Mouse (Mus musculus) left cerebral cortex, adult 2 months (tissue): ENCODE results near the gene Gsn. TPM values are rescaled to one million over a fixed set of nuclear protein-coding genes. Genes with fewer than 3 reads are reported as not detected.

Source experiments
- DNase-seq, 2 experiments: peaks; one replicate each; pipeline ENCODE4 v3.0.0; 2021 to 2022; ENCODE audit warnings: low spot score in 2 of 2, mixed read lengths in 1 of 2; ENCODE audit errors: extremely low spot score in 1 of 2
- H3K27ac ChIP-seq: fragments of 200-600 bp; 2 replicates; pipeline ENCODE4 v1.8.1; 2022
- H3K4me3 ChIP-seq: fragments of 200-600 bp; 2 replicates; pipeline ENCODE4 v1.8.1; 2022
- CTCF ChIP-seq: fragments of 200-600 bp; IDR thresholded peaks from 2 replicates; pipeline ENCODE4 v1.8.1; 2022; ENCODE audit warnings: antibody characterized with exemption, mild to moderate bottlenecking, moderate library complexity
- intact Hi-C: fragments of 180-260 bp; cut with DNase I; formaldehyde crosslinking; loops from one replicate; pipeline ENCODE4 v1.15.1; 2025
- total RNA-seq, 2 experiments: library from RNA; stranded (reverse); gene quantifications; 2 replicates each; pipeline ENCODE4 v1.2.3; 2021

Gsn gene
- total RNA-seq, 2 experiments from 2014 or later = 37.6 to 38.2 TPM

GRCm38 (mm10) chr2:35256932-35257331 lies 752 bp downstream of the Gsn start:
- Histone ChIP-seq H3K4me3 (peak overlapping the region; percentile 81), H3K27ac (no peak overlapping the region)
- intact Hi-C loops = no loop called here
- no peak for TF ChIP-seq CTCF
- DNase-seq = no peak

DNA sequence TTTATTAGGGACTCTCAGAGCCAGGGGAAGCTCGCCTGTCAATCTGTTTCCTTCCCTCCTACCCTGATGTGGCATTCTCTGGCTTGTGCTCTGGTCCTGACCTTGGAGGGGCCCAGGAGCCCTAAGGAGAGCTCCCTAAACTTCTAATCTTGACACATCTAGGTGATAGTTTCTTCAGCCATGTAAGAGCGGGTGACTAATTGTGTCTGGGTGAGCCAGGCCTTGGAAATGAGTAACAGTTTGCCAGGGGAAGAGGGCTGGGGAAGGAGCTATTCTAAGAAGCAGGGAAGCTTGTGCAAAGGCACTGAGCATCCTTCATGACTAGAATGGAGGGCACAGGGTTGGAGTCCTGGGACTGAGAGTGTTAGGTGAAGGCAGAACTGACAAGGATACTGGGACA lies 1.7 kb downstream of the Gsn start:
- intact Hi-C loops = no loop called here

GRCm38 (mm10) chr2:35258590-35258989 lies 2.4 kb downstream of the Gsn start:
- intact Hi-C loops = no loop called here
- TF ChIP-seq CTCF = no peak

More for the DNA sequence above, 1.7 kb downstream of the Gsn start:
- Histone ChIP-seq H3K27ac (no peak overlapping the region), H3K4me3 (no peak overlapping the region)
- no peak for DNase-seq
- TF ChIP-seq CTCF = no peak

GRCm38 (mm10) chr2:35259338-35260080 lies 3.3 kb downstream of the Gsn start:
- Histone ChIP-seq H3K4me3 (no peak overlapping the region), H3K27ac (no peak overlapping the region)
- no peak for DNase-seq
- intact Hi-C loops = no loop called here
- no peak for TF ChIP-seq CTCF

More at GRCm38 (mm10) chr2:35258590-35258989, 2.4 kb downstream of the Gsn start:
- Histone ChIP-seq H3K27ac (no peak overlapping the region), H3K4me3 (no peak overlapping the region)
- DNase-seq = no peak

GRCm38 (mm10) chr2:35260291-35260690 lies 4.1 kb downstream of the Gsn start:
- Histone ChIP-seq H3K27ac (no peak overlapping the region), H3K4me3 (no peak overlapping the region)
- DNase-seq = no peak
- TF ChIP-seq CTCF = no peak
- intact Hi-C loops = no loop called here

DNA sequence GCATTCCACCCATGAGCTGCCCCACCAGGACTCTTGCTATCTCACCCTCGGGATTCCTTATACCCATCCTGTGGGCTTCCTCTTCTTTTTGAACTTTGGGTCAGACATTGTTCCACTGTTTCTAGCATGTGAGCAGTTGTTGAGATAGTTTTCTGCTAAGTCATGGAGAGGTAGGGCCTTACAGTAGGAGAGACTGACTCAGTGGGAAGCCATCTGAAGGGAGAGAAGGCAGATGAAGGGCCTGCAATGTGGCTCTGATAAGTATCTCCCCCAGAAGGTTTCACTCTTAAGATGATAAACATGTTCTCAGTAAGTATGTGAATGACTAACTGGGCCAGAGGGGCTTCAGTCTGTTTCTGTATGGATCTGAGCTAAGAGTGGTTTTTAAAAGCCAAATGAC lies 7.9 kb downstream of the Gsn start:
- intact Hi-C loops = no loop called here
- DNase-seq = no peak
- Histone ChIP-seq H3K4me3 (no peak overlapping the region), H3K27ac (no peak overlapping the region)
- no peak for TF ChIP-seq CTCF

DNA sequence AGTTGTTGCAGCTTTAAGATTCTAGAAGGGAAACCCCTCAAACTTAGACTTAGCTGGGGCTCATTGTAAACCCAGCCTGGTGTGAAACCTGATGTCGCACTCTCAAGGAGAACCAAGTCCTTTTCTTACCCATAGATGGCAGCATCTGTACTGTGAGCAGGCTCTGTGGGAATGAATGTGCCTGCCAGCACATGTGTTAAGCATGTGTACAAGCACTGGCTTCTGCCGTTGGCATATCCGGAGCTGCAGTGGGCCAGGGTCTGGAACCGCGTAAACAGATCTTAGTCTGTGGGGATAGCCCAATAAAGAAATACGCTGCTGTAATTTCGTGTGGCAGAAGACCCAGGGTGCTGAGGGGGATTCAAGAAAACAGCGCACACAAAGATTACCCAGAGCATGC lies 9.1 kb downstream of the Gsn start:
- Histone ChIP-seq H3K4me3 (no peak overlapping the region), H3K27ac (no peak overlapping the region; the same call in 1 of the 2 replicates)
- intact Hi-C loops = no loop called here
- DNase-seq = no peak
- TF ChIP-seq CTCF = peak; percentile 71

GRCm38 (mm10) chr2:35265775-35266174 lies 9.6 kb downstream of the Gsn start:
- no peak for DNase-seq
- Histone ChIP-seq H3K4me3 (no peak overlapping the region), H3K27ac (no peak overlapping the region; the same call in 1 of the 2 replicates)
- no peak for TF ChIP-seq CTCF
- intact Hi-C loops = no loop called here

DNA sequence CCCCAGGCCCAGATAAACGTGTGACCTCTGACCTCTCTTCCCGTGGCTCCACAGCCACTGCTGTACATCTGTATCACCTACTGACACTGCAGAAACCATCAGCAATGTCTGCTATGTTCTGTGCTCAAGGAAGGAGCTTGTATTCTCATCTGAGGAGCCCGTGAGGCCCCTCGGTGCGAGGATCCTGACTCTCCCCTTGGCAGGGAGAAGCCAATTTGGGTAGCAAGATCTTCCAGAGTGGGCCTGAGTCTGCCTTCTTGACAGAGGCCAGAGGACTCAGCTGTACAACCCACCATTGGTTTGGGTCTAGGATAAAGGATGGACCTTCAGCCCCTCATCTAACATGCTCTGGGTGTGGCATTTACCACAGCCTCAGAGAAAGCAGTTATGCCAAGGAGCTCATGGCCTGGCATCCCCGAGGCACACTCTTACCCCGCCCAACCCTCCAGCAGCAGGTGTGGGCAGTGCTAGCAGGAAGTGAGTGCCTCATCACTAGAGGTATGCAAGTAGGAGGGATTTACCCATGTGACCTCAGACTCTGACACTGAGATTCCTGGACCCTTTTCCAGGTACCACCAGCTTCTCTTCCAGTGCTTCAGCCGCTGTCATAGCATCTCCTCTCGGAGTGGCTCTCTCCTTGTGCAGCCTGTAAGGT lies 10.2 kb downstream of the Gsn start:
- TF ChIP-seq CTCF = no peak
- H3K4me3 ChIP-seq = no peak overlapping the region
- intact Hi-C loops = no loop called here
- H3K27ac ChIP-seq = no peak overlapping the region
- no peak for DNase-seq

GRCm38 (mm10) chr2:35267156-35267875 lies 11.1 kb downstream of the Gsn start:
- TF ChIP-seq CTCF = no peak
- Histone ChIP-seq H3K4me3 (no peak overlapping the region), H3K27ac (no peak overlapping the region)
- intact Hi-C loops = no loop called here
- DNase-seq = no peak

- intact Hi-C loops = no loop called here
These were observed 11.8 kb downstream of the Gsn start for GRCm38 (mm10) chr2:35267876-35268566.

DNA sequence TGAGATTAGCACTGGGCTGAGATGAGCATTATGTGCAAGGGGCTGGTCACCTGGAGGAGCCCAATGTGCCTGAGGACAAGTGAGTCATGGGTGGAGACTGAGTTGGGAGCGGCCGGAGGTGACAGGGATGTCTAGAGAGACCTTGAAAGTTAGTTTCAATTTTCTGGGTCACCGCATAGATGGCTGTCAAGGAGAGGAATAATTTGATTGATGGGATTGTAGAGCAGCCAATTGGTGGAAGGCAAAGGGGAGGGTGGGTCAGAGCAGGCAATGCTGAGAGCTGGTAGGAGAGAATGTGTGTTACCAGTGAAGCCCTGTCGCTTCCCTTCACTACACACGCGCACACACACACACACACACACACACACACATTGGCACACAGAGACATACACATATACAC lies 13.0 kb downstream of the Gsn start:
- Histone ChIP-seq H3K27ac (no peak overlapping the region), H3K4me3 (no peak overlapping the region)
- TF ChIP-seq CTCF = no peak
- intact Hi-C loops = no loop called here
- no peak for DNase-seq

More at GRCm38 (mm10) chr2:35267876-35268566, 11.8 kb downstream of the Gsn start:
- no peak for DNase-seq
- no peak for TF ChIP-seq CTCF
- Histone ChIP-seq H3K27ac (no peak overlapping the region), H3K4me3 (no peak overlapping the region)
